Mouse (Mus musculus) erythroblast, adult 5-6 weeks (primary cell): ENCODE measurements around the gene Akr1b8. TPM values are rescaled to one million over a fixed set of nuclear protein-coding genes. Genes with fewer than 3 reads are reported as not detected.
"Not testable (repeated sequence)": the region's sequence is repeated elsewhere in the genome, so short reads cannot be mapped to it uniquely, and the experiment has no call there.

Experiments used
- ATAC-seq: replicated peaks from 2 replicates; pipeline ENCODE4 v1.8.0; 2016; ENCODE audit warnings: moderate number of reproducible peaks, mild to moderate bottlenecking, moderate TSS enrichment, inconsistent platforms; ENCODE audit not compliant: poor library complexity, low FRiP score, severe bottlenecking
- total RNA-seq, 2 experiments: library from RNA; stranded (forward) in 1 of 2; stranded (reverse) in 1 of 2; fragments of 150-400 nt in 1 of 2; fragments of 200-764, 138-1000 nt in 1 of 2; gene quantifications; 2 replicates each; pipeline versions ENCODE4 v1.2.3 to v1.2.4; 2015 to 2017; ENCODE audit warnings: low replicate concordance in 2 of 2

The Akr1b8 gene
- total RNA-seq, 2 experiments from 2014 or later = not detected

GRCm38 (mm10) chr6:34346096-34346898 is 7.6 kb upstream of the Akr1b8 start:
- peak; percentile 69 for ATAC-seq

DNA sequence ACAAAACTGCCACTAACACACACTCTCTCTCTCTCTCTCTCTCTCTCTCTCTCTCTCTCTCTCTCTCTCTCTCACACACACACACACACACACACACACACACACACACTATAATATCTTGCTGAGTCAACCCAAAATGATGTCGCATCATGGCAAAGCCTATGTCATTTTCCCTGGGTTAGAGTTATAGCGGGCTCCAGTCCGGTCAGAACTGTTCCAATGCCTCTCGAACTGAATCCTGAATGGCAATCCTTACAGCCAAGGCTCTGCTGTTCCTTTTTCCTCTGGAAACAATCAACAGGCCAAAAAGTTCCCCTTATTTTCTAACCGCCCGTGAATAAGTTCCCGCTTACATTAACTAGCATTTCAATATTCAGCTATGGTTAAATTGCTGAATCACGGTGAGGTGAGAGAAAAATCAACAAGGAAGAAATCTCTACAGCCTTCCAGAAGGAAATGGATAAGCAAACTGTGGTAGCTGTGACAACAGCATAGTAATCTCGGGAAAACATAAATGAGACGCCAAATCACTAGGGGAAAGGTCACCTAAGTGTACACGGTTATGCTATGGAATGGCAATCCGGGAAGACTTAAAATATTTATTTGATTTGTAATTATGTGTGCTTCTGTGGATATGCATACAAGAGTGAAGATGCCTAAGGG is 3.8 kb upstream of the Akr1b8 start:
- no peak for ATAC-seq

- not testable (repeated sequence) for ATAC-seq
Measured at GRCm38 (mm10) chr6:34351481-34351880, 2.4 kb upstream of the Akr1b8 start.

DNA sequence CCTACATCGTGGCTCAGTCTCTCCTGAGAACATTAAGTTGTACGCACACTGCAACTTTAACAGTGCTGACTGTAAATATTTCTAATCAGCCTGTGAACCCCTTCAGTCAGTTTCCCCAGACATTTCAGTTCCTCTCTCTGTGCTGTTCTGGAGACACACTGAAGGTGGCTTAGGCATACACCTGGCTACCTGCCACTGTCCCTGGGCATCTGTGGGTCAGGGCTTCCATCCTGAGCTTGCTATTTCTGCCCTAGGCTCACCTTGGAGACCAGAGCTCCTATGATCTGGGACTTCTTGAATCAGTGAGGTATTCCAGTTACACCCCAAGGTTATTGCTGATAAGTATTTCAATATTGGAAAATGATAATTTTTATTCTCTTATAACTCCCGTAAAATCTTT is 1.5 kb upstream of the Akr1b8 start:
- no peak for ATAC-seq

- no peak for ATAC-seq
Measured at GRCm38 (mm10) chr6:34354354-34355348, 732 bp downstream of the Akr1b8 start.

GRCm38 (mm10) chr6:34355349-34355747 is 1.4 kb downstream of the Akr1b8 start:
- ATAC-seq = no peak

DNA sequence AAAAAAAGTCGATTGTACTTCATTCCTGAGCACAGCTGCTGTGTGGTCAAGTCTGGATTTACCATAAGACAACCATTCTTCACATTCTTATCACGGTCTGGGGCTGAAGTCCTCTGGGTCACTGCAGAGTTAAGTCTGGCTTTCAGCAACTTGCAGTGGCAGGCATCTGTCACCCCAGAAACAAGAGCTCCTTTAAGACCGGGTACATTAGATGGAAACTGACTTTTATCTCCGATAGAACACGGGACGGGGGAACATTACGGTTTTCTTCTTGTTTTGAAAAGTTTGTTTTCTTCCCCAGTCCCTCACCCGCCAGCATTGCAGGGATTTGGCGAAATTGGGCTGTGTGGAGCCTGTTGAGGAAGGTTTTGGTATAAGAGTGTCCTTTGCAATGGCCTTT is 1.9 kb downstream of the Akr1b8 start:
- no peak for ATAC-seq

DNA sequence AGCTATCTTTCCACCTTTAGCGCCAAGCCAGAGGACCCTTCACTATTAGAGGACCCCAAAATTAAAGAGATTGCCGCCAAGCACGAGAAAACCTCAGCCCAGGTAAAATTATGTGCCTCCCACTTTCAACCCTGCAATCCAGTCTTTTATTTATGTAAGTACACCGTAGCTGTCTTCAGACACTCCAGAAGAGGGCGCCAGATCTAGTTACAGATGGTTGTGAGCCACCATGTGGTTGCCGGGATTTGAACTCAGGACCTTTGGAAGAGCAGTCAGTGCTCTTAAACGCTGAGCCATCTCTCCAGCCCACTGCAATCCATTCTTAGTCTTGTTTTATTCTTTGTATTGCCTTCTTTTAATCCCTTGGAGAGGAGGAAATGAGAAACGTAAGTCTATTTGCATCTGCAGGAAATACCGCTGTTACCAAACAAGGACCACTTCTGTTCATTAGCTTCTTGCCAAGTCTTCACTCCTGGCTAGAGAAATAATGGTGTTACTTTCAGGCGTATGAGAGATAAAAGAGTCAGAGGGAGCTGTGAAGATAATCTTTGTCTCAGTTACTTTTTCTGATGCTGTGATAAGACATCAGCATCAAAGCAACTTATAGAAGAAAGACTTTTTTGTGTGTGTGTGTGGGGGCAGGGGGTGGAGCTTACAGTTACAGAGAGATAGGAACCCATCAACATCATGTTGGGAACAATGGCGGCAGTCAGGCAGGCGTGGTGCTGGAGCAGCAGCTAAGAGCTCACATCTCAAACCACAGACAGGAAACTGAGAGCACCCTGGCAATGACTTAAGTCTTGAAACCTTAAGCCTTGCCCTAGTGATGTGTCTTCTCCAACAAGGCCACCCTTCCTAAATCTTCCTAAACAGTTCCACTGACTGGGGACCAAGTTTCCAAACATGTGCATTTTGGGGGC is 10.6 kb downstream of the Akr1b8 start:
- ATAC-seq = no peak

GRCm38 (mm10) chr6:34367998-34368397 is 14.1 kb downstream of the Akr1b8 start:
- no peak for ATAC-seq

GRCm38 (mm10) chr6:34370081-34370480 is 16.2 kb downstream of the Akr1b8 start:
- ATAC-seq = no peak

GRCm38 (mm10) chr6:34371700-34372351 is 17.9 kb downstream of the Akr1b8 start:
- peak; percentile 94 for ATAC-seq

DNA sequence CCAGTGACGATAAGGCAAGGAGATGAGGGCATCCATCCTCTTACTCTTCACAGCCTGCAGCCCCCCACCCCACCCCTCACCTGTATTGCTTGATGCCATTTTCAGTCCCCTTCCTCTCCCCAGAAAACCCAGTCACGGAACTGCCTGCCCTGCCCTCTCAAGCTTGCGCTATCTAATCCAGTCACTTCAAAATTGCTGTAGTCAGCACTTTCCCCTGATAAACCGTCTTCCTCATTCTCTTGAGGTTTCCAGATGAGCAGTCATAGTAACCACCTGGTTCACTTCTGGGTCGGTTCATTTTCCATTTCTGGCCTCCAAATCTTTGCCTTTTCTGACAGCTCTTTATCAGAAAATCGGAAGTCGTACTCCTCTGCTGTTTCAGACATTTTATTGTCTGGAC is 19.9 kb downstream of the Akr1b8 start:
- no peak for ATAC-seq

- ATAC-seq = not testable (repeated sequence)
Measured at GRCm38 (mm10) chr6:34375888-34376287, 22.0 kb downstream of the Akr1b8 start.

- ATAC-seq = no peak
Measured at GRCm38 (mm10) chr6:34383401-34383800, 29.5 kb downstream of the Akr1b8 start.

- ATAC-seq = no peak
Measured at GRCm38 (mm10) chr6:34384110-34384661, 30.3 kb downstream of the Akr1b8 start, which contains the start of gene Akr1b10. Gene Akr1b10 (plus strand): TSS chr6:34384218.

DNA sequence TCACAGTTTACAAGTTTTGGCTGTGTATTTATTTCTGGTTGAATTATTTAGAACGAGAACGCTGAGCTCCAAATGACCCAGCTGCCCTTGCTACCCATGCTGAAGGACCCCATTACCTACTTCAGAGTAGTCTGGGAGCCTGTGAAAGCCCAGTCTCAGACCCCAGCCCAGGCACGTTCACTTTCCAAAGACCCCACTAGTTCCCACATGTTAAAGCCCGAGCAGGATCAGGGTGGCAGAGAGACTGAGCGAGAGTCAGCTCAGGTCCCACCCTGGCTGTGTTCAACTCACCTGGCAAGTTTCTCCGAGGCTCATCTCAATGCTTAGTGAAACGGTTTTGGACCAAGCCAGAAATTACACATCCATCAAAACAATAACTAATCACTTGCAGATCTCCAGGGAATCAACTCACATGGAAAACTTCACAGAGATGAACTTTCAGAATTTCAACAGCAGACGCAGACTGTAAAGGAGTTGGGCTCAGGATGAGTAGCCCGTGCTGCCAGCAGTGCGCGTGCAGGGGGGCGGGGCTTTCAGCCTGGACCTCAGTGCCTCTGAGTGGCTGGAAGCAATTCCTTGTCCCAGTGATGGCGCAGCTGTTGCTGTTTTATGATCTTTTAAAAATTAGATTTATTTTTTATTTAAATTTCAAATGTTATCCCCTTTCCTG is 30.9 kb downstream of the Akr1b8 start:
- 0 out of 2 replicates have a peak, but pooled peaks have one; percentile 53 for ATAC-seq

DNA sequence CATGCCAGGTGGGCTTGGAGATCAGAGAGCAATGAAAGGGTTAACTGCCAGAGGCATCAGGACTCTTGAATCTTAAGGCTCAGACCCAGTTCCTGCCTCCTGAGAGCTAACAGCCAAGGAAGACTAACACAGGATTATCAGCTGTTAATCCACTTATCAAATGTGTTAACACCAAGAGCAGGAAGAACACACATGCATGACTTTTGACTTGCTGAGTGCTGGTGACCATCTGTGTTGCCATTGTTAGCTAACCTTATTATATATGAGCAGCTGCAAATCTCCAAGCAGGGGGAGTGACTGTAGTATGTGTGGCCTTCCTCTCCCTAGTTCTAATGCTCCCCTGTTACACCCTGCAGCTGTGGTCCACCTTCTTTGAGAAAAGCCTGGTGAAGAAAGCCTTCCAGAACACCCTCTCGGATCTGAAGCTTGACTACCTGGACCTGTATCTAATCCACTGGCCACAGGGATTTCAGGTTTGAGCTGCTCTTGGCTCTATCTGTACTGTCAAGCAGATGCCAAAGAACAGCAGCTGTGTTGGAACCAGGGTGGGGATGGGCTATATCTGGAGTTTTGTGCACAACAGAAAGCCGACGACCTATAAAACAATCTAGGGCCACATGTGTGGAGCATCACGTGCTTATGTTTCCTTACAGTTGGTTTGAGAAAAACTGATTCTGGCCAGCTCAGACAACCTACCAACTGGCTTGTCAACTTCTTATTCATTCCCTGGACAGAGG is 34.7 kb downstream of the Akr1b8 start:
- ATAC-seq = no peak
